Mouse (Mus musculus) frontal cortex, postnatal 10 days (tissue): ENCODE measurements at regions not wholly inside any gene's neighbourhood (a gene's known extent, or its start where the extent isn't known, plus 50 kb on each side); places are given as distances from the start of the nearest gene placed in this dataset.

ENCODE experiments used
- DNase-seq, 2 experiments: peaks; one replicate each; pipeline ENCODE4 v3.0.0; 2022; ENCODE audit warnings: low spot score in 2 of 2, mixed read lengths in 1 of 2

DNA sequence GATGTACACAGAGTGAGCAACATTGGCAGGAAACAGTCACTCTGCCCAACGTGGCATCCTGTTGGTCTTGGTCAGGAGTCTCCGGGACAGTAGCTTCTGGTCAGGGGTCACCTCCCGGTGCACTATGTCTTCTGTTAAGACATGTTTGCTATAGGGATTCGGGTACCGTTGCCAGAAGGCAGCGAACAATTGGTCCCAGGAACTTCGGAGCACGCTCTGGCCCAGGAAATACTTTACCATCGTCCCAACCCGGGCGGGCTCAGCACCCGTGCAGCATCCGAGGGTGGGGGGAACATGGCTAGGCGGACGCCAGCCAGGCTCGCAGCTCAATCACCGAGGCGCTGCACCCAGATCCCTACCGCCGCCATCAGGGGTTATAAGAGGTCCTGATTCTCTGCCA lies 80.6 kb upstream of the Adam23 start:
- DNase-seq: no peak

DNA sequence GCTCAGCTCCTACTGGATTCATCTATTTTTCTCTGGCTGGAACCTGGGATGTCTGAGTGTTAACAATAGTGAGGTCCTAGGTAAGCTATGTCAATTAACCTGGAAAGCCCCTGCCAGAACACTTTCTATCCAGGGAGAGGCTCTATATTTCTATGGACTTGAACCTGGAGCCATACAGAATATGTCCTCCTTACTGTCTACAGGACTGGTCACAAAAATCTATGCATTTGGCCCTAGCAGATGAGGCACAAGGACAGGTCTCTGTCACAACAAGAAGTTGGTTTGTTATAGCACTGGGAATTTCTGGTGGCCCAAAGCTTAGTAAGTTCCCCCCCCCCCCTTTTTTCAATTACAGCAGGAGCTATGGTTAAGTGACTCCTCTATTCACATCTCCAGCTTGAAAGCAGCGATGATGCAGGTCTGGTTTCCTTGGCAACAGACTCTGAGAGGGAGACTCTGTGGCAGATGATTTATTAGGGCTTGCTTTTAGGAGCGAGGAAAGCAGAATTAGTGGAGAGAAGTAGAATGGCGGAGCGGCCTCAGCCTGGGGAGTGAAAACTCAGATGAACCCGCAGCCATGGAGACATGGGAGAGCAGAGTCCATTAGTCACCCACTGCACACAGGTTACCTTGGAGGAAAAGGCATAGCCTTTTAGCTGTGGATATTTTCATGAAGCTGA lies 77.9 kb upstream of the Adam23 start:
- DNase-seq: peak; percentile 22 to 53

DNA sequence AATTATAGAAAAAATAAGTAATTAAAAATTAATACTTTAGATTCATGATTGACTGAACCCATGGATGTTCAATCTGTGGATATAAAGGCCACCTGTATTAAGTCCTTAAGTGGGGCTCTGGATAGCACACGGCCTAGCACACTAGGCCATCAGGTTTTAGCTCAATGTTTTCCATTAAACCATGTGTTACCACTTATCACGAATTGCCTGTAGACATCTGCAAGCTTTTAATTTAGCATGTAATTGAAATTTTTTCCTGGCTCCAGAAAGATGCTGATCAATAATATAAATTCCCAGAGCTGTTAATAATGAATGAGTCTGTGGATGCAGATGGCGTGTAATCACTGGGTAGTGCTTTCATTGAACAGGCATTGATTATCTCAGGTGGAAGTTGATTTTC lies 76.8 kb upstream of the Adam23 start:
- no peak for DNase-seq

DNA sequence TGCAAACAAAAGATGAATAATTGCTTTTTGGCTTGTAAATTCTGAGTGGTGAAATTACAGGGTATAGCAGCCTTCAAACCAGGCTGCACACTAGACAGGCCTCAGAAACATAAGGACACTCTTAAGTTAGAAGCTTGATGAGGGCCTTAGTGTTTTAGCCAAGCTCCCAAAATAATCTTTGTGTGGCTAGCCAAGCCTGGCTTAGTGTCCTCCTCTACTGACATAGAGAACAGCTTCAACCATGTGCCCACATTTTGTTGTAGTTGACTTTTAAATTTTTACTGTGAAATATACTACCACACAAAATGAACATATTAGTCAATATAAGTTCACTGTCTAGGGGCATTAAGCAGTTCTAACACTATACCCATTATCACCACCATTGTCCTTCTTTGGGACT lies 76.1 kb upstream of the Adam23 start:
- DNase-seq: no peak

DNA sequence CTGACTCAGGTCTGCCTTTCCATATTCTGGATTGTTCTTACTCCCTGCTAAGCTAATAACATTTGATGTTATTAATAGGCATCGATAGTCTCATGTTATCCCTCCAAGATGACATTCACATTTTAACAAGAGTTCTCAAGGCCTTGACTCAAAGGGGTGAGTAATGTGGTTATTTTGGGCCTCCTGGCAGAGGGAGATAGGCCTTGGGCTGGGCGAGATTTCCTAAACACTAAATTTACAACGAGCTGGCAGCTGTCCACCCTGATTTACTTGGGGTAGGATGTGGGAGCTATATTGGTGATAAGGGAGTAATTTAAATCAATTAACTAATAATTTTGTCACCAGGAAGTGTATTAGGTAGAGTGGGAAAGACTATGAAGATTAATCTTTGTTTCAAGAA lies 62.6 kb upstream of the Adam23 start:
- DNase-seq: no peak

DNA sequence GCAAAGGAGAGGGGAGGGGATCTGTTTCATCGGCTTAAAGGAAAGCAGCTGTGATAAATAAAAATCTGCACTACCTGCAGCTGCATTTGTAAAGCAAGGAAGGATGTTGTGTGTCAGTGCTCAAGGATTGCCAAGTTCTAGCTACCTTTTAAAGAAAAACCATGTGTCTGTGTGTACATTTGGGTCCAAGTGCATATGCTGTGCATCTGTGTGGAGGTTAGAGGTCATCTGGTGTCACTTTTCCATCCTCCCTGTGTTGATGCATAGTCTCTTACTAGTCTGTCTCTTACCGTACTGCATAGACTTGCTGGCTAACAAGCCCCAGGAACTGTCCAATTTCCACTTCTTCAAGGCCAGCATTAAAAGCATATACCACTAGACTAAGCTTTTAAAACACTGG lies 60.6 kb upstream of the Adam23 start:
- DNase-seq: no peak

DNA sequence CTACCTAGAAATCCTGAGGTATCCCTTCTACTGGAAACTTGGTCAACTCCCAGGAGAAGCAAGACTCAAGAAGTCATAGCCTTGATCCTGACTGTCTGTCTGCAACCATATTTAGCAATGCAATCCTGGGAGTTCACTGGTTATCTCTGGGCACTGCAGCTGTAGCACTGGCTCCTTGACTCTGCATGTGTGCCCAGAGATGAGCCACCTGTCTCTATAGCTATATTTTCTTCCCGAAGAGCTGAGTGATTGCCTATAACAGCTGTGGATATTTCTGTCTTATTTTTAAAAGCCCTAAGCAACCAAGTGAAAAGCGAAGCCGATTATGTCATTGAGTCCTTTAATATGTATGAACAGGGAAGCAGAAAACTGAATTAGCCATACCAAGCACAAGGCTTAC lies 50.3 kb upstream of the Adam23 start:
- no peak for DNase-seq
